Mouse (Mus musculus) kidney, adult 18-20 months (tissue): ENCODE results near the gene Crebzf.

Source experiments
- DNase-seq: peaks from one replicate; pipeline ENCODE4 v3.0.0; 2021

Gene Crebzf

DNA sequence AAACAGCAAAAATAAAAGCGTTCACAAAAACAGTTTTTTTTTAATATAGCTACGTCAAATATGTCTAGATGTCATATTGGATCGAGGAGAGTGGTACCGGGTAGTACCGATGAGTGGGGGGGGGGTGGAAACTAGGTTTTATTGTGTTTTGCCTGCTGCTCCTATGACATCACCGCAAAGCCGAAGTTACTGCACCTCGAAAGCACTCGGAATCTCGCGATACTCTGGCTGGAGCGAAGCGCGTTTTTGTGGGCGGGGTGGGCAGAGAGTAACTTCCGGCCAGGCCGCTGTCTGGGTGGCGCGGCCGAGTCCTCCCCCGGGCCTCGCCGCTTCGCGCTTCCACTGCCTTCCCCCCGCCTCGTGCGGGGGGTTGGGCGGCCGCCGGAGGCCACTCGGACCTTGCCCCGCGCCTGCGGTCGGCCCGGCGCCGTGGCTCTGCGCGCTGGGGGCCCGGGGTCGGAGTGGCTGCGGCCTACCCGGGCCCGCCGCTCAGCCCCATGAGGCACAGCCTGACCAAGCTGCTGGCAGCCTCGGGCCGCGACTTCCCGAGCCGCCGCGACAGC is at the start of gene Crebzf:
Crebzf (plus strand) TSS at position 212 of the 563 bp plus-strand sequence.
- DNase-seq, result peak; percentile 96

DNA sequence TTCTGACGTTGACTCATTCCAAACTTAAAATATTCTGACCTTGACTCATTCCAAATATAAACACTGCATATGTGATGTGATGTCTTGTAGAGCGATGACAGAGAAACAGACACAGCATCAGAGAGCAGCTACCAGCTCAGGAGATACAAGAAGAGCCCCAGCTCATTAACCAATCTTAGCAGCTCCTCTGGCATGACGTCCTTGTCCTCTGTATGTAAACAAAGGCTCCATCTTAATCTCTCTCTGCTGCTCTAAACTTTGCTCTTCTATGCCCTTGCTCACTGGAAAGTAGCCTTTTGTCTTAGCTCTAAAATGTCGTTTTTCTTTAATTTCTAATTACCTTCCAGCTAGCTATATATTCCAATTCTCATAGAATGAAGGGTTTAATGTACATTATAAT is 47.5 kb upstream of the Crebzf start:
- DNase-seq, result no peak

DNA sequence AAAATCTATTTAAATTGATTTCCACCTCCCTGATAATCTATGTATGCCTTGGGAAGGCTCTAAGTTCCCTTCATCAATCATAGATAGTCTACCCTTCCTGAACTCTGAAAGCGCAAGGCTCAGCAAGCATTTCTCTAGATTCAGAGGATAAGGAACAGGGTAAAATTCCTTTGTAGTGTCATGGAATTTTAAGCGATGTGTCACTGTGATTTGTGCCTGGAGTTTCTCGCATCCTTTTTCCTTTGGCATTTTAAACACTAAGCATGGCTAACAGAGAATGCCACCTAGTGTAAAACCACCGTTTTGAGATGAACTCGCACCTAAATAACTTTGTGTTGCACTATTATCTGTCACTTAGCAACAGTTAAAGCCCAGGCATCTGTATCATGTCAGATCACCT is 46.6 kb upstream of the Crebzf start:
- DNase-seq, result no peak

DNA sequence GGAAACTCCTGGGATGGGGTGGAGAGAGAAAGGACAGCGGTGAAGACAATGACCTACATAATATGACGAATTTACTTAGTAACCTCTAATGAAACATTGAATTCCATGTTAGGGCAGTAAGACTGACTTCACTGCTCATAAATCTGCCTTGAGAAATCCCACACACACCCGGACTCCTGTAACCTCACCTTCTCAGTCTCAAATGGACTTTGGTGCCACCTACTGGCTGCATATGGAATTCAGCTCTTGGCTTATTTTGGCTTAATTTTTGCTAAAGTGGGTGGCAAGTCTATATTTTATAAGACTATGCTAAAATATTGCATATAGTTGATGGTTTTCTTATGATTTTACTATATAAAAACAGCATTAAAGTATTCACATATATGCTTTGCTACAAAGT is 32.6 kb upstream of the Crebzf start:
- DNase-seq, result peak; percentile 64

DNA sequence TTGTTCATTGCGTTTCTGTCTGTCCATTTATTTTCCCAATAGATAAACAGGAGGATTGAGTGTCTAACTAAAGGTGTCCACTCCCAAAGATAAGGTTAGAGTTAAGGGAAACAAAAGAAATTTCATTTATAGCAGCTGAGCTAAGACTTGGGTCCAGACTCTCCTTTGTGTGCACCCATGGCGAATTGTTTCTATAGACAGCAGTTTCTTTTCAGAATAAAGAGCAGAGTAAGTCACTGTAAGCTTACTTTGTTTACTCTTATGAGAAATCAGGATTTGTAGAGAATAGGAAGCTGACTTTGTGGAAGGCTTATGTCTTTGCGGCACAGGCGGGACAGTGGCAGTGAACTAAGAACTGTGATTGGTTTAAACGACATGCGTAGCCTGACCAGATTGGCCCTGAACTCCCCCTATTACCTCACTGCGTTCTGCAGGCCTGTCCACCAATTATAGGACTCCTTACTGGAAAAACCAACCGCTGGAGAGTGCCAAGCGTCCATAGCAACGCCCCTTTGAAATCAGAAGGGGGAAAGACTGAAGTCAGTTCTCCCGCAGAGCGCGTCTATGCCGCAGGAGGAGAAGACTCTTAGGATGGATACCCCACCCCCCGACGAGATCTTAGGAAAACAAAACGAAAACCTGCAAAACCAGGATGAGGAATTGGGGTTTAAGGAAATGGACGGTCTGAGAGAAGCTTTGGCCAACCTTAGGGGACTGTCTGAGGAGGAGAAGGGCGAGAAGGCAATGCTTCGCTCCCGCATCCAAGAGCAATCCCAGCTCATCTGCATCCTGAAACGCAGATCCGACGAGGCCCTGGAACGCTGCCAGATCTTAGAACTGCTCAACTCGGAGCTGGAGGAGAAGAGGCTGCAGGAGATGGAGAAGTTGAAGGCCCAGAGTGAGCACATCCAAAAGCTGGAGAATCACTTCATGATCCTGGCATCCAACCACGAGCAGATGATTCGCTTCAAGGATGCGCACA is 16.2 kb upstream of the Crebzf start, which contains the start of gene Ccdc89:
Ccdc89 (plus strand) TSS at position 558 of the 982 bp plus-strand sequence.
- DNase-seq, result peak; percentile 81

DNA sequence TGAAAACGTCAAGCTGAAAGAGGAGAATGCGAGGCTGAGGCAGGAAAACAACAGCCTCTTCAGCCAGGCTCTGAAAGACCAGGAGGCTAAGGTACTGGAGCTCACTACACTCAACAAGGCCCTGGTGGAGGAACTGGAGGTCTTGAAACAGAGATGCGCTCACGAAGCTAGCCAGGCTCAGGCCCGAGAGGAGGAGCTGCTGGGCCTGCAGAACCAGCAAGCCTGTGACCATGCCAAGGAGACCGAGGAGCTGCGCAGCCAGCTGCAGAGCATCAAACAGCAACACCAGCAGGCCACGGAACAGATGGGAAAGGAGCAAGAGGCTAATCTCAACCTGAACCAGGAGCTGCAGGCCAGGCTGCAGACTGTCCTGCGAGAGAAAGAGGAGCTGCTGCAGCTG is 15.5 kb upstream of the Crebzf start:
- no peak for DNase-seq

DNA sequence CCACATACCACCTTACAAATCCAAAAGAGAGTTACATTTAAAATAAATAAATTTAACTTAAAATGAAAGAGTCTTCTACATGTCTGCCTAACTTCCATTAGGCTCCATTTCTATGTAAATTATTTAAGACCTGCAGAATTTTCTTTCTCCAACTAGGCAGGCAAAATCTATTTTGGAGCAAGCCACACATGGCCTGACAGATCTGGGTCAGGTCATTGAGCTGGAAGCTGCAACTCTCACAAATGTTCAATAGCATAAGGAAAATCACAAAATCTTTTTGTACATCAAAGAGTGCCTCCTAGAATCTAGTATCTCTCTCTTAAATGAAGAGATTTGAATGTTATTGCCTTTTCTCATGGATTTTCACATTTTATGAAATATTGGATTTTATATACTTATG is 10.3 kb upstream of the Crebzf start:
- DNase-seq, result no peak

DNA sequence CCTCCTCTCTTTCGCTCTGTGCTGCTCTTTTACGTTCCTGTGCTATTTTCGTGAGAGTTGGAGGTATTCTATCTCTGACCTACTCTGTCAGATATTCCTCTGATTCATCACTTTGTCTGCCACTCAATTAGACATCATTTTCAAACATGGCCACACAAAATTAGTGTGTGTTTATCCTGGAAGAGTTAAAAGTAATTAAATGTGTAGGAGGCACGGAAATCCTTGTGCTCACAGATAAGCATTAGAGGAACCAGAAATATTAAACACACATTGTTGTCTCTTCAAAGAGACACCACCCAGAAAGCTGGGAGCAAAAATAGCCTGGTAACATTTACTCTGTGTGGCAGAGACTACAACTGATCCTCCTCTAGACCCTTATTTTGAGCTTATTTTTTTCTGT is 2.5 kb upstream of the Crebzf start:
- no peak for DNase-seq

DNA sequence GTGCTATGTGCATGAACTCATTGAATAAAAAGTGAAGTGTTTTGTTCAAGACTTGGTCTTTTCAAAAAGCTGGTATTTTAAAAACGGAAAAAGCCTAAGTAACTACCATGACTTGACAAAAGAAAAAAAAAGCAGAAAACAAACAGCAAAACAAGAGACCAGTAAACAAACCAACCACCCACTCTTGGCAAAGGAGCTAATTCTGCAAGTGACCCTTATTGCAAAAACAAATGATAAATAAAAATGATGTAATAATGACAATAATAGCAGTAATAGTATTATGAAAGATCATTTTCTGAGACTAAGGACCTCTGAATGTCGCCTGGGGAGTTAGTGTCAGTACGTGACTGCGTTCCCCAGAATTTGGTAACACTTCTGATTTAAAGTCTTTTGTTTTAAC is 459 bp upstream of the Crebzf start:
- no peak for DNase-seq

DNA sequence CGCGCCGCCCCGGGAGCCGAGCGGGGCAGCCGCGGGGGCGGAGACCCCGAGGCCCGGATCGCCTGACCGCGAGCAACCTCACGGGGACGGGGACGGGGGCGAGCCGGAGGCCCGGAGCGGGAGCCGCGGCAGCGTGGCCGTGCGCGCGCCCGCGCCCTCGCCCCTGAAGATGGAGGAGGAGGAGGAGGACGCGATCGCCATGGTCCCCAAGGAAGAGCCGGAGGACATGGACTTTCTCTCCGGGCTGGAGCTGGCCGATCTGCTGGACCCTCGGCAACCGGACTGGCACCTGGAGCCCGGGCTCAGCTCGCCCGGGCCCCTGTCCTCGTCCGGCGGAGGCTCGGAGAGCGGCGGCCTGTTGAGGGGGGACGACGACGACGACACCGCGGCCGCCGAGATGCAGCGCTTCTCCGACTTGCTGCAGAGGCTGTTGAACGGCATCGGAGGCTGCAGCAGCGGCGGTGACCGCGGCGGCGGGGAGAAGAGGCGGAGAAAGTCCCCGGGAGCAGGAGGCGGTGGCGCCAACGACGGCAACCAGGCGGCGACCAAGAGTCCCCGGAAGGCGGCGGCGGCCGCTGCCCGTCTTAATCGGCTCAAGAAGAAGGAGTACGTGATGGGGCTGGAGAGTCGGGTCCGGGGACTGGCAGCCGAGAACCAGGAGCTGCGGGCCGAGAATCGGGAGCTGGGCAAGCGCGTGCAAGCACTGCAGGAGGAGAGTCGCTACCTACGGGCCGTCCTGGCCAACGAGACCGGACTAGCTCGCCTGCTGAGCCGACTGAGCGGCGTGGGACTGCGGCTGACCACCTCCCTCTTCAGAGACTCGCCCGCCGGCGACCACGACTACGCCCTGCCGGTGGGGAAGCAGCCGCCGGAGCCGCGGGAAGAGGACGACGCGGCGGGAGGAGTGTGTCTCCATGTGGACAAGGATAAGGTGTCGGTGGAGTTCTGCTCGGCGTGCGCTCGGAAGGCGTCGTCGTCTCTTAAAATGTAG is 867 bp downstream of the Crebzf start:
- peak; percentile 80 for DNase-seq

DNA sequence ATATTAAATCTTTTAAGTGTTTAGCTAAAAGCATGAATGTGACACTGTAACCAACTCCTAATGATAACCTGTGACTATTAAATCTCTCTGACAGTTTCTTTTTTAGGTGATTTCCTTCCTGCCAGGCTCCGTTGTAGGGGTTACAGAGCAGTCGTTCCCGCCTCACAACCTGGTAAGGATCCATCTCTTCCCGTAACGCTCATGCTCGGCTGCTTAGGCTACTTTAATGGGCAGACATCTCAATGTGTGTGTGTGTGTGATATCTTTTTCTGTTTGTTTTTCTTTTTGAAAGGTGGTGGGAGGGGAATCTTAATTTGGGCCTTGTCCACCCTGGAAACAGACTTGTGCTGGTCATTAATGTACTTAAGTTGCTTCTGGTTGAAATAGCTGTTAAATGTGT is 1.7 kb downstream of the Crebzf start:
- peak; percentile 16 for DNase-seq

DNA sequence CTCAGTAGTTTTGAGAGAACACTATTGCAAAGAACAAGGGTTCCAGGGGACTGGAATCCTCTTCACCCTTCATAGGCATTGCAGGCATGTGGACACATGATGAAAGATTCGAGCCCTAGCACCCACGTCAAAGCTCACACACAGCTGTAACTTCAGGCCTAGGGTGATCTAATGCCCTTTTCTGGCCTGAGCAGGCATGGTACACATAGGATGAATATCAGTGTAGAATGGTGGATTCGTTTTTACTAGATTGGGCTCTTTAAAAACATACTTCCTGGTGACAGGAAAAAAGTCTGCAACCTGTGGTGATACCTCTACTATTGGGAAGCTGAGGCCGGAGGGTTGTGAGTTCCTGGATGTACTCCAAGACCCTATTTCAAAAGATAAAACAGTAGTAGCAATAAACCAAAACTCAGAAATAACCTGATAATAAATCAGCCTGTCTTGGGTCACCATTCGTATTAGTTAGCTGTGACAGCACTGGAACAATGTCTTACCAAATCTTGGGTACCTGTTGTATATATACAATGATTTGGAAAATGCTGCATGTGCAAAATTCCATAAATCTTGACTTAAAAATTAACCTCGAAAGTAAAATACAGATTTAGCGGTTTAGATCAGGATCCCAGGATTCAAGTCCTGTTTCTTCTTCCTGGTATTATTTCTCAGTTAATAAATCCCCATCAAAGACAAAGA is 13.8 kb downstream of the Crebzf start:
- DNase-seq, result no peak

DNA sequence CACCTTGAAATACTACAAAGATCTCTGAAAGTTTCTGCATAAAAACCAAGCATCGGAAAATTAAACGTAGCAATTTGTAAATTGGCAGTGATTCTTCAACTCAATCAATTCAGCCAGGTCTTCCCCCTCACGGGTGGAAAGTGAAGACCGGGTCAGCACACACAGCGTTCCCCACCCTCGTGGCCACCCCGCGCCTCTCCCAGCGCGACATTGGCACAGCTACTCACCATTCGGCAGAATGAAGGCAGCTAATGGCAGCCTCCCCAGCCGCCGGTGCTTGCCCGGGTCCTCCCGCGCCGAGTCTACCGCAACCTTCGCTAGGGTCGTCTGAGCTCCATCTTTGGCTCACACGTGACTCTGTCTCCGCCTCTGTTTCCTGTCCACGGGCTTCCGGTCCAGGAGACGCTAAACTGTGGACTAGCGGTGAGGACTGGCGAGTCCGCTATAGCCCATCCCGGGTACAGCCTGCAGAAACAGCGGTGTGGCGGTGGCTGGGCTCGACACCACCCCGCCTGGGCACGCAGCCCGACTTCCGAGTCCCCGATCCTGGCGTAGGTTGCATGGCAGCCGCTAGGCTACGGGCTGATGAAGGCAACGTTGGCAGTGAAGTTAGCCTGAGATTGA is 14.4 kb downstream of the Crebzf start, which contains the start of gene Tmem126a:
Tmem126a (minus strand) TSS at position 385 of the 624 bp plus-strand sequence.
- peak; percentile 89 for DNase-seq

DNA sequence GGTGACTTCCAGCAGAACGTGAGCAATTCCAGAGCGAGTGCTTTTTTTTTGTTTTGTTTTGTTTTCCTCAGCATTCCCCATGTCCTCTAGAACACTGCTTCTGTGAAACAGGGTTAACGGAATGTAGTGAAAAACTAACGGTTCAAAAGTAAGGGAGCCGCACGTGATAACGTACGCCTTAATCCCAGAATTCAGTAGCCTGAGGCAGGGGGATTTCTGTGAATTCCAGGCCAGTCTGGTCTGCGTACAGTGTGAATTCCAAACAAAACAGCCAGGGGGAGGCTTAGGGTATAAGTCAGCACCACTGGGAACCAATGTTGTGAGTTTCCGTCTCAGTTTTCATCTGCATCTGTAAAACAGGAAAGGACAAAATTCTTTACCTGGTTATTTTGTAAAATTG is 15.0 kb downstream of the Crebzf start:
- no peak for DNase-seq

DNA sequence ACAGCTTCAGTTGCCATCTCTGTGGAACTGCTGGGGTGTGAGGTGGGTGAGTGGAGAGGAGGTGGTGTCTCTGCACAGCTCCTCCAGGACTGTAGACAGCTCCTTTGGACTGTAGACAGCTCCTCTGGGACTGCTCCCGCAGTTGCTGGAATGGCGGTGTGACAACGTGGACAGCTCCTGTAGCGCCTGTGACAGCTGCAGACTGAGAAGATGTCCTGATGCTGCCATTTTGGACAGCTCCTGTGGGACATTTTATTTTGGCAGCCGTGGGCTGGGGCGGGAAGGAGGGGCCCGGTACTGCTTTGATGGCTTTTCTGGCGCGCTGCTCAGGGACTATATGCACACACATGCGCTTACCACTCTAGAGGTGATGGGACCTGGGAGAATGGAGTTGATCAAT is 17.8 kb downstream of the Crebzf start:
- no peak for DNase-seq

DNA sequence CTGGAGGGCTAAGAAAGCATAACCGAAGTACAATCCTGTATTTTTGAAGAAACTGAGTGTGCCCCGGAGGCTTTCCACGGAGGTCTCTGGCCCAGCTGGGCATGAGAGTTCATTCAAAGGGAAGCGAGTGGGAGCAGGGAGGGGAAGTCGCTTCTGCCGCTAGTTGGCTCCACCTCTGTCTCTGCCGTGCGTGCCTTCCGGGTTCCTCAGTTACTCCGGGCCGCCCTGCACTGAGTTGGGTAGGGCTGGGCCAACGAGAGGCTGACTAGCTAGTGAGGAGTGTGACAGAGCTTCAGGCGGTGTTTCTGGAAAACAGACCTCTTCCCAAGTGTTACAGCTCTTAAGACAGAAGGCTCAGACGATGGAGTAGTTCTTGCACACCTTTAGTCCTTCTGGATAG is 18.4 kb downstream of the Crebzf start:
- DNase-seq, result peak; percentile 38

DNA sequence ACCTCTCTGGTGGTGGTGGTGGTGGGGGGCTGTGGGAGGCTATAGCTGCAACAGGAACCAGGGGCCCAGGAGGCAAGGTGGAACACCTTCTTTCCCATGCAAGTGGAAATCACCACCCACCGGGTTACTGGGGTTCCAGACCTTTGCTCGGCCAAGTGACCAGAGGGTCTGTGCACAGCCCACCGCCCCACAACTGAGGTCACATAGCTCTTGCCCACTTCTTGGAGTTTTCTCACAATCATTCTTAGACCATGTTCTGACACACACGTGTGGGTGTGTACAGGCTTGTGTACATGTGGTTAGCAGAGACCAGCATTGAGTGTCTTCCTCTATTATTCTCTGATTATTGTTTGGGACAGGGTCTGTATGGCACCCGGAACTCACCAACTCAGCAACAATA is 18.9 kb downstream of the Crebzf start:
- no peak for DNase-seq

DNA sequence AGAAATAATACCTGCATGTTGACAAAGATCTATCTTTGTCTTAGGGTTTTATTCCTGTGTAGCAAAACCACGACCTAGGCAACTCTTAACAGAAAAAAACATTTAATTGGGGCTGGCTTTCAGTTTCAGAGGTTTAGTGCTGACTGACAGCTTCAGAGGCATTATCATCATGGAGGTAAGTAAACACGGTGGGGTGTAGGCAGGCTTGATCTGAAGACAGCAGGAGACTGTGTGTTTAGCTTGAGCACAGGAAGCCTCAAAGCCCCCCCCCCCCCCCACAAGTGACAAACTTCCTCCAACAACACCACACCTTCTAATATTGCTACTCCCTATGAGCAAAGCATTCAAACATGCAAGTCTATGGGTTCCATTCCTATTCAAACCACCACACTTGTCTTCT is 31.0 kb downstream of the Crebzf start:
- no peak for DNase-seq

DNA sequence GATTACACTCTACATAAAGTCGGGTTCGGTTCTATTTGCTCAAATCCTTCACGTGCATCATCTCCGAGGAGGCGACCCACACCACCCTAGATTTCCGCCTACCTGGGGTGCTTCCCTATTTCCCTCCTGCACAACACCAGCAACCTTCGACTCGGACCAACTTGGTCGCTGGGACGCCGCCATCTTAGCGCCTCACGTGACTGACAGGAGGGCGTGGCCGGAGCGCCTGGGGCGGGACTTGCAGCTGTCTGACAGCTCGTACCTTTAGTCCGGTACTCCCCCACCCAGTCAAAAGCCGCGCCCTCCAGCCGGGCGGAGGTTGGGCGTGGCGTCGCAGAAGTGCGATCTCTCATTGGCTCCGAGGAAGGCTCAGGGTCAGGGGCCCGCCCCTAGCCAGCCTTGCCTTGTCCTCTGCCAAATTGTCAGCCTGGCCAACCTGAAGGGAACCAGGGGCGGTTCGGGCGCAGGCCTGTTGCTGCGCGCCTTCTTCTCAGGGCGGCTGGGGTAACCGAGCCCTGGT is 33.3 kb downstream of the Crebzf start, which contains the start of gene Tmem126b:
Tmem126b (minus strand) TSS at position 209 of the 520 bp plus-strand sequence.
- peak; percentile 100 for DNase-seq

DNA sequence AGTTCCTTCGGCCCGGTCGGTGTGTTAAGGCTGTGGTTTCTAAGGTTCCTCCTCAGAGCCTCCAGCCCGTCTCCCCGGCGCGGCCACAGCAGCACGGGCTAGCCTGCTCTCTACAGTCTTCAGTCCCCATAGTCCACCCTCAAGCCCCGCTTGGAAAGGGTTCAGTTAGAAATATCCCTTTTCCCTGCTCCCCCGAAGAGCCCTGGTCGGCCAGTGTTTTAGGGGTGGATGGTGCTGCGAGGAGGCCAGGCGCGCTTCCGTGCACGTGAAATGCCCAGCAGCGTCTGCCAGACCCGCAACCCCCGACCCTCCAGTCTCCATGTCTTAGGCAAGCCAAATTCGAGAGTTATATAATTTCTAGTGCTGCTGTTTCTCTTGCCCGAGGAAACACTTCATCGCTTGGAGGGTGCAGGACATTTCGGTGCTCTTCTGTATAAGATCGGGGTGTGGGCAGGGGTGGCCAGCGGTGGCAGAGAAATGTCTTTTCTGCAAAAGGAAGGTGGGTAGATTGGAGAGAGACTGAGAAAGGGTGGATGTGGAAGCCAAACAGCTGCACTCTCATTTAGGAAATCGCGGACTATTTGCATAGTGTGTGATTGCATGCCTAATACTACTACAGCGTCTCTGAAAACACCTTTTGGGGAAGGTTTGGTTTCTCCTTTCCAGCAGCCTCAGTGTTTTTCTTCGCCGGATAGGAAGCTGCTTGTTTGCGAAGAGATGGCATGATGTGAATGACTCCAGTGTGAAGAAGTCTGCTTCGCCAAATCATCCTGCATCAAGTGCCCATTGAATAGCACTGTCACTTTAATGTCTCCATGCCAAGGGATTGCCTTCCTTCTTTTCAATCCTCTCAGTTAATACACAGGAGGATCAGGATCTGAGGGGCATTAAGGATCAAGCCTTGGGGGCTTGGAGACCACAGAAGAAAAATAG is 34.0 kb downstream of the Crebzf start, which contains the start of gene Dlg2:
Dlg2 (plus strand) TSS at position 360 of the 933 bp plus-strand sequence.
- no peak for DNase-seq
